Mouse (Mus musculus) bone marrow, adult 2 months (tissue): Measurements from ENCODE around the gene Stox2. TPM values are rescaled to one million over a fixed set of nuclear protein-coding genes. Genes with fewer than 3 reads are reported as not detected.

Source experiments
- H3K27ac ChIP-seq: fragments of 200-500 bp; 2 replicates; pipeline ENCODE4 v1.5.1; 2012; ENCODE audit warnings: low read depth, mild to moderate bottlenecking, control low read depth, inconsistent platforms, low read length; ENCODE audit not compliant: control insufficient read depth, poor library complexity, insufficient read depth
- H3K4me1 ChIP-seq: fragments of 200-500 bp; 2 replicates; pipeline ENCODE4 v1.6.1; 2011; ENCODE audit warnings: low read length; ENCODE audit not compliant: control insufficient read depth, insufficient read depth
- H3K4me3 ChIP-seq: fragments of 200-500 bp; replicated peaks from 2 replicates; pipeline ENCODE3; 2011; ENCODE audit warnings: mild to moderate bottlenecking, low read depth, low read length, control low read depth; ENCODE audit not compliant: control insufficient read depth
- CTCF ChIP-seq: fragments of 200-500 bp; IDR thresholded peaks from 2 replicates; pipeline ENCODE4 v1.5.1; 2011; ENCODE audit warnings: low read length, control low read depth; ENCODE audit not compliant: control insufficient read depth, insufficient read depth
- POLR2A ChIP-seq: fragments of 200-500 bp; IDR thresholded peaks from 2 replicates; pipeline ENCODE4 v1.6.1; 2011; ENCODE audit warnings: low read depth, mild to moderate bottlenecking, control low read depth, low read length, borderline replicate concordance; ENCODE audit not compliant: control insufficient read depth
- WGBS: fragments of 180-500 bp; shearing (Covaris S2); methylation state at CpG from one replicate; pipeline ENCODE4 v1.1.7; 2018; 5-methylcytosine and 5-hydroxymethylcytosine counted together
- polyA plus RNA-seq: library from polyadenylated mRNA; stranded (reverse); fragments of >200 nt; gene quantifications from 2 replicates; pipeline ENCODE4 v1.2.4, GENCODE M21; 2011; ENCODE audit warnings: low replicate concordance; ENCODE audit not compliant: missing spikeins, insufficient read depth, insufficient read length

Gene Stox2
- polyA plus RNA-seq, 1 experiment: 3.2 TPM

GRCm38 (mm10) chr8:47221851-47222250 is 224.3 kb downstream of the Stox2 start:
- no peak overlapping the region for H3K27ac ChIP-seq
- H3K4me1 ChIP-seq: no peaks in the 10 kb centered on the region
- no peak overlapping the region for H3K4me3 ChIP-seq
- 92% methylated on average over 5 of the region's 5 CpGs for WGBS
- no peak for TF ChIP-seq POLR2A
- TF ChIP-seq CTCF: no peak

DNA sequence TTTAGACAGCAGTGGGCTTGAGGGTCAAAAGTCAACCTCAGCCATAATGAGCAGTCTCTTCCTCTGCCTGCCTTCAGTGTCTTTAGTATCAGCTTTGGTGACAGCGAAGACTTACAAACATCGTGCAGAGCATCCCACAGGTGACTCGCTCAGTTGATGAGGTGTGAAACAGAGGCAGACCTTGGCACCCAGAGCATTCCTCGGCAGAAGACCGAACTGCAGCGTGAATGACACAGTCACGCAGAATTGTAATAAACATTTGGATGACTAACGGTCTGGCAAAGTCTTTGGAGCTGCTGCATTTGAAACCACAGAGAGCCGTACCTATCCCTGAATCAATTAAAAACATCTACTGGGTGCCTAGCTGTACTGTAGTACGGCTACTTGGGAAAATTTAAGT is 225.0 kb downstream of the Stox2 start:
- H3K4me1 ChIP-seq: no peaks in the 10 kb centered on the region
- no peak overlapping the region for H3K4me3 ChIP-seq
- 87% methylated on average over 10 of the region's 10 CpGs for WGBS
- TF ChIP-seq POLR2A (no peak), CTCF (no peak)
- H3K27ac ChIP-seq: no peak overlapping the region

GRCm38 (mm10) chr8:47220390-47220789 is 225.8 kb downstream of the Stox2 start:
- Histone ChIP-seq H3K4me1 (no peaks in the 10 kb centered on the region), H3K27ac (no peak overlapping the region), H3K4me3 (no peak overlapping the region)
- 81% methylated on average over 5 of the region's 5 CpGs for WGBS
- no peak for TF ChIP-seq POLR2A
- TF ChIP-seq CTCF: no peak

GRCm38 (mm10) chr8:47218536-47218935 is 227.6 kb downstream of the Stox2 start:
- Histone ChIP-seq H3K27ac (no peak overlapping the region), H3K4me3 (no peak overlapping the region), H3K4me1 (no peaks in the 10 kb centered on the region)
- WGBS: 74% methylated on average over 6 of the region's 6 CpGs
- TF ChIP-seq CTCF (no peak), POLR2A (no peak)

DNA sequence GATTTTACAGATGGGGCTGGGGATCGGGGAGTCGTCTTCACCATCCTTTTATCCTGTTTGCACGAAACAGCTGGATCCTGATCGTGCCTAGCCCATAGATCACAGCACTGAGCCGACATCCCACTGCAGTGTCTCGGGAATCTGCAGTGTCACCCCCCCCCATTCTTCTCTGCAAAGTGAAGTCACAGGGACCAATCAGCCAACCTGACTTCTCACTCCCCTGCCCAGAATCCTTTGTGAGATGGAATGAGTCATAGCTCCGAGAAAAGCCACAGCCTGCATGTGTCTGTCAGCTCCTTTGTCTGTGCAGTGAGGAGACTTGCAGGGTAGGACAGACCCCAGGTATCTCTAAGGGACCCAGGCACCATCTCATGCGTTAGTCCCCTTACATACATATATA is 228.1 kb downstream of the Stox2 start:
- no peak for TF ChIP-seq POLR2A
- no peak for TF ChIP-seq CTCF
- no peaks in the 10 kb centered on the region for H3K4me1 ChIP-seq
- 71% methylated on average over 8 of the region's 8 CpGs for WGBS
- H3K27ac ChIP-seq: no peak overlapping the region
- H3K4me3 ChIP-seq: no peak overlapping the region

DNA sequence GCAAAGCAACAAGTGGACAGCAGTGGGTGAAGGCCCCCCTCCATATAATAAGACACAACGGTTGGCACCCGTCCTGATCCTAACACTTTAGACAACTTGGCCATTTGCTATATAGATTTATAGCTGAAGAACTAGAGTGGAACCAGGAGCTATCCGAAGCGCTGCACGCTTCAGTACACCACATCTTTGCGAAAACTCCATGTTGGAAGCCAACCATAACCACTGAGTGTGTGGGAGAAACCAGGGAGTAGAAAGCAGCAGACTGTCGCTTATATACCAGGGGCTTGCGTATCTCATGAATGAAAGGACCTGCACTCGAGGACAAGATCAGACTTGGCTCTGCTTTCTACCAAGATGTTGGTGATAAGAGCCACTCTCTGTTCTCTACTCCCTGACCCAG is 234.0 kb downstream of the Stox2 start:
- H3K4me3 ChIP-seq: no peak overlapping the region
- 86% methylated on average over 9 of the region's 9 CpGs for WGBS
- H3K27ac ChIP-seq: no peak overlapping the region
- no peaks in the 10 kb centered on the region for H3K4me1 ChIP-seq
- TF ChIP-seq CTCF: no peak
- TF ChIP-seq POLR2A: no peak

DNA sequence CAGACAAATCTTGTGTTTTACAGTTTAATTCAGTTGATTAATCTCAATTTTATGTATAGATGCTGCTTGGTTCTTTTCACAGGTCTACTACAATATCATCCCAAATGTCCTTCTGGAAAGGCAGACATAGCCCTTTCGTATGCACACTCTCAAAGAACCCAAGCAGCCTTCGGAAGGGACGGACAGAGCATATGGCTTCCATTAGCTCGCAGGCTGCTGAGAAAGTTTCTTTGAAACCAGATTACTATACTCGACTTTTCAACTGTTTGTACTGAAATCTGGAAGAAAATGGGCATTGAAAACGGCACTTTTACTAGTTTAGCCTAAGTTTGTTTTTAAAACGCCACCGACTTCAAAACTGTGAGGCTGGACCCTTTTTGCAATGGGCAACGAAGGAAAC is 234.9 kb downstream of the Stox2 start:
- WGBS: 81% methylated on average over 9 of the region's 9 CpGs
- Histone ChIP-seq H3K4me3 (no peak overlapping the region), H3K4me1 (no peaks in the 10 kb centered on the region), H3K27ac (no peak overlapping the region)
- no peak for TF ChIP-seq POLR2A
- no peak for TF ChIP-seq CTCF

- 85% methylated on average over 4 of the region's 4 CpGs for WGBS
- TF ChIP-seq POLR2A (no peak), CTCF (no peak)
- H3K27ac ChIP-seq: no peak overlapping the region
- H3K4me3 ChIP-seq: no peak overlapping the region
- H3K4me1 ChIP-seq: no peaks in the 10 kb centered on the region
Measured at GRCm38 (mm10) chr8:47208246-47208645, 237.9 kb downstream of the Stox2 start.

DNA sequence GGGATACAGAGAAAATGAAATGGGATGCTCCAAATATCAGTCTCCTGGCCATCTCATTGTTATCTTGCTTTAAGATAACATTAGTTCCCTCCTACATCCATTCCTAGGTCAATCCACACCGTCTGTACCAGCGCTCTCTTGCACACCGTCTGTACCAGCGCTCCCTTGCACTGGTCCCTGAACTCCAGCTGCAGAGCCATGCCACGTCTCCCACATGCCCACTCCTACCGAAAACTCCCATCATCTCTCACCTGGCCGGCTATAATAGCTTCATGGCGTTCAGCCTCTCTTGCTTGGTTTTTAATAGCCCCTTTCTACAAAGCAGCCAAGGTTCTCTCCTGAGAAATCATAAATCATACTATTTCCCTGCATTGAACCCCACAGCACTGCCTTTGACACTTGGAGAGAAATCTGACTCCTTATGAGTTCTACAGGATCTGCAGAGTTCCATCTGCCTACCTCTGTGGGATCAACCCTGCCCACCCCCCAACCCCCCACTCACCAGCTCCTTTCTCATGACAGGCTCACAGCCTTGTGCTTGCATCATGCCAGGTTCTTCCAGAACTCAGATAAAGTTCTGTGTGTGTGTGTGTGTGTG is 239.4 kb downstream of the Stox2 start:
- TF ChIP-seq POLR2A: no peak
- TF ChIP-seq CTCF: no peak
- H3K4me3 ChIP-seq: no peak overlapping the region
- H3K27ac ChIP-seq: no peak overlapping the region
- WGBS: 88% methylated on average over 8 of the region's 8 CpGs
- no peaks in the 10 kb centered on the region for H3K4me1 ChIP-seq
